Mouse (Mus musculus): ENCODE measurements around the gene Wbp1. TPM values are rescaled to one million over a fixed set of nuclear protein-coding genes. Genes with fewer than 3 reads are reported as not detected.

The Wbp1 gene
- total and polyA plus RNA-seq, 3 experiments, result 70.4 to 152 (median 74.6) TPM

- H3K27me3 ChIP-seq (ENCODE audit: control insufficient read depth, insufficient read depth, low read length), result no peaks in the 10 kb centered on the region
- no peaks in the 10 kb centered on the region for H3K79me2 ChIP-seq (replicated peaks; ENCODE audit: control insufficient read depth, insufficient read depth, low read length)
- intact Hi-C loops (cut with DNase I), result loop anchor here (2.0 kb wide), 1 partner anchor 50 kb away; the partner anchor contains the start of gene Dctn1
- H3K27ac ChIP-seq, result peak within 1 kb of the TSS; percentile 80
- H3K9ac ChIP-seq (ENCODE audit: low read depth, low read length), result peak within 1 kb of the TSS; percentile 77
- DNase-seq, result peak; percentile 96
- under 1% methylated on average over 54 of the region's 58 CpGs for WGBS
- H3K4me3 ChIP-seq, result peak within 1 kb of the TSS; percentile 90
- H3K36me3 ChIP-seq (ENCODE audit: control insufficient read depth, insufficient read depth, low read length), result no peaks in the 10 kb centered on the region
- peaks cover 4% of the 10 kb centered on the region for H3K4me1 ChIP-seq (ENCODE audit: control insufficient read depth, insufficient read depth, low read length)
- TF ChIP-seq CTCF (IDR thresholded peaks at IDR 0.05) (peak; percentile 70), EP300 (IDR thresholded peaks at IDR 0.05; ENCODE audit: insufficient read depth, low read depth, low read length) (0 out of 2 replicates have a peak, but pooled peaks have one; percentile 70), POLR2A (IDR thresholded peaks at IDR 0.05; ENCODE audit: insufficient read depth, low read depth, low read length) (peak; percentile 98)
These were observed 6.2 kb downstream of the Wbp1 start, which contains the start of gene Mogs for GRCm38 (mm10) chr6:83115011-83115671. Gene Mogs, plus strand, starts transcription at chr6:83115496.

GRCm38 (mm10) chr6:83111510-83112136 is 9.7 kb downstream of the Wbp1 start:
- DNase-seq, result no peak
- WGBS, result 73% methylated on average over 4 of the region's 4 CpGs
- Histone ChIP-seq H3K36me3 (ENCODE audit: control insufficient read depth, insufficient read depth, low read length) (no peaks in the 10 kb centered on the region), H3K27me3 (ENCODE audit: control insufficient read depth, insufficient read depth, low read length) (no peaks in the 10 kb centered on the region), H3K27ac (no peak overlapping the region), H3K79me2 (replicated peaks; ENCODE audit: control insufficient read depth, insufficient read depth, low read length) (no peaks in the 10 kb centered on the region; the same call in 1 of the 2 replicates), H3K9ac (ENCODE audit: low read depth, low read length) (no peak overlapping the region), H3K4me1 (ENCODE audit: control insufficient read depth, insufficient read depth, low read length) (peaks cover 5% of the 10 kb centered on the region), H3K4me3 (no peak overlapping the region)
- no peak for TF ChIP-seq CTCF (IDR thresholded peaks at IDR 0.05)
- no peak for TF ChIP-seq POLR2A (IDR thresholded peaks at IDR 0.05; ENCODE audit: insufficient read depth, low read depth, low read length)
- no peak for TF ChIP-seq EP300 (IDR thresholded peaks at IDR 0.05; ENCODE audit: insufficient read depth, low read depth, low read length)
- intact Hi-C loops (cut with DNase I), result no loop called here

GRCm38 (mm10) chr6:83108762-83109668 is 12.3 kb downstream of the Wbp1 start, which contains the start of gene Mrpl53:
Gene Mrpl53, plus strand, starts transcription at chr6:83109040.
- Histone ChIP-seq H3K9ac (ENCODE audit: low read depth, low read length) (peak within 1 kb of the TSS; percentile 83), H3K27me3 (ENCODE audit: control insufficient read depth, insufficient read depth, low read length) (no peaks in the 10 kb centered on the region), H3K36me3 (ENCODE audit: control insufficient read depth, insufficient read depth, low read length) (no peaks in the 10 kb centered on the region), H3K4me1 (ENCODE audit: control insufficient read depth, insufficient read depth, low read length) (0 out of 2 replicates have a peak, but pooled peaks cover 1% of the 10 kb centered on the region), H3K79me2 (replicated peaks; ENCODE audit: control insufficient read depth, insufficient read depth, low read length) (no peaks in the 10 kb centered on the region; the same call in 1 of the 2 replicates), H3K4me3 (peak within 1 kb of the TSS; percentile 75), H3K27ac (peak within 1 kb of the TSS; percentile 90)
- DNase-seq, result peak; percentile 88 to 90
- TF ChIP-seq EP300 (IDR thresholded peaks at IDR 0.05; ENCODE audit: insufficient read depth, low read depth, low read length) (peak; percentile 72; the same call in 1 of the 2 replicates), CTCF (IDR thresholded peaks at IDR 0.05) (no peak), POLR2A (IDR thresholded peaks at IDR 0.05; ENCODE audit: insufficient read depth, low read depth, low read length) (peak; percentile 88)
- intact Hi-C loops (cut with DNase I), result loop anchor here (1.0 to 10.0 kb wide), 3 partner anchors 16 to 156 kb away; partner anchors contain the start of genes Aup1, Htra2 and Ino80b
- WGBS, result under 1% methylated on average over 76 of the region's 76 CpGs

GRCm38 (mm10) chr6:83107566-83108400 is 13.6 kb downstream of the Wbp1 start:
- no peak overlapping the region; the same call in 1 of the 2 replicates for H3K27ac ChIP-seq
- TF ChIP-seq EP300 (IDR thresholded peaks at IDR 0.05; ENCODE audit: insufficient read depth, low read depth, low read length) (no peak), CTCF (IDR thresholded peaks at IDR 0.05) (peak; percentile 83), POLR2A (IDR thresholded peaks at IDR 0.05; ENCODE audit: insufficient read depth, low read depth, low read length) (no peak)

More at GRCm38 (mm10) chr6:83107566-83108400, 13.6 kb downstream of the Wbp1 start:
- intact Hi-C loops (cut with DNase I), result loop anchor here (2.0 to 10.0 kb wide), 3 partner anchors 51 to 157 kb away; partner anchors contain the start of genes Aup1 and Htra2
- H3K4me1 ChIP-seq (ENCODE audit: control insufficient read depth, insufficient read depth, low read length), result peaks cover 3% of the 10 kb centered on the region; the same call in 1 of the 2 replicates
- peak; percentile 70 to 80 for DNase-seq
- H3K4me3 ChIP-seq, result peak overlapping the region; percentile 75; the same call in 1 of the 2 replicates
- no peaks in the 10 kb centered on the region; the same call in 1 of the 2 replicates for H3K79me2 ChIP-seq (replicated peaks; ENCODE audit: control insufficient read depth, insufficient read depth, low read length)
- no peaks in the 10 kb centered on the region for H3K27me3 ChIP-seq (ENCODE audit: control insufficient read depth, insufficient read depth, low read length)
- WGBS, result 44% methylated on average over 13 of the region's 13 CpGs
- no peak overlapping the region for H3K9ac ChIP-seq (ENCODE audit: low read depth, low read length)
- H3K36me3 ChIP-seq (ENCODE audit: control insufficient read depth, insufficient read depth, low read length), result no peaks in the 10 kb centered on the region

Measured in heart, adult 2 months (tissue).